Comparison of ENCODE assay signal across 19 mouse cellular contexts in genomic region chr5:151705226-151705625, GRCm38 (mm10). TPM values are rescaled to one million over a fixed set of nuclear protein-coding genes. Genes with fewer than 3 reads are reported as not detected.
A peak's percentile ranks its signal among the peaks of the same experiment; 100 is the strongest.
DNase-seq lines count a peak whose midpoint lies in the region; TF ChIP-seq lines count a peak whose summit lies in the region.
"Had no signal": no experiment of that assay in that cellular context is flagged by ENCODE, and none has a peak within 500 bp of the region (broad histone marks: within the 10 kb centered on the region; RNA-seq: fewer than 3 reads in every experiment).

No protein-coding gene starts in this region.

- no peak overlapping the region for H3K27ac ChIP-seq in left cerebral cortex, adult 2 months
- H3K27ac ChIP-seq: embryonic facial prominence, embryonic 13.5 days; forebrain, embryonic 13.5 days; heart, embryonic 13.5 days; hindbrain, embryonic 15.5 days had no signal

- TF ChIP-seq CTCF in left cerebral cortex, adult 2 months (IDR thresholded peaks at IDR 0.05) = no peak

- DNase-seq in gastrocnemius, adult 18-20 months (ENCODE audit: low spot score) = peak; percentile 6
- no peak for DNase-seq in gastrocnemius, postnatal 4 days (ENCODE audit: low spot score in 2 of 2)
- DNase-seq in lung, postnatal 25 days (ENCODE audit: low spot score) = peak; percentile 1
- DNase-seq in lung, postnatal 4 days = no peak
- peak; percentile 42 for DNase-seq in fibroblast of lung, adult 2 months (ENCODE audit: low read depth)
- DNase-seq in layer of hippocampus, adult 18-20 months (ENCODE audit: low spot score in 2 of 2) = no peak
- DNase-seq in left cerebral cortex, adult 2 months (ENCODE audit: extremely low spot score in 1 of 2, low spot score in 2 of 2) = no peak
- DNase-seq: adrenal gland, adult 2 months; adrenal gland, postnatal 25 days; cerebellum, adult 18-20 months; cerebellum, adult 9-11 months; cerebellum, postnatal 36 days; gastrocnemius, postnatal 36 days; heart, adult 18-20 months; heart, postnatal 36 days had no signal

- no peak overlapping the region for H3K4me3 ChIP-seq in left cerebral cortex, adult 2 months
- H3K4me3 ChIP-seq: embryonic facial prominence, embryonic 13.5 days; forebrain, embryonic 13.5 days; heart, embryonic 13.5 days; hindbrain, embryonic 15.5 days had no signal

- intact Hi-C loops in left cerebral cortex, adult 2 months (cut with DNase I) = no loop called here

RNA-seq across cellular contexts. Expression of gene Rfc3, which starts 54.2 kb away (rescaled TPM):
- 1 to 10 TPM; 3.3 to 4.1 TPM for total RNA-seq in gastrocnemius, adult 18-20 months (2021)
- total RNA-seq in gastrocnemius, postnatal 4 days (2021) = 10 to 100 TPM; 18.4 to 27.2 TPM
- total RNA-seq in layer of hippocampus, adult 18-20 months (2021) = 10 to 100 TPM in 1 of 2 experiments, 1 to 10 TPM in 1; 7.1 to 10.2 TPM
- 10 to 100 TPM in 1 of 2 experiments, 1 to 10 TPM in 1; 9.8 to 11.4 TPM for total RNA-seq in left cerebral cortex, adult 2 months (2021)

Comparison
In these comparisons a context has a peak if more than half of its experiments do, and no peak if none do; other contexts are left out.
1. DNase-seq: peak in gastrocnemius, adult 18-20 months (single experiment), lung, postnatal 25 days (single experiment) and fibroblast of lung, adult 2 months (single experiment); none in gastrocnemius, postnatal 4 days (0 of 2), lung, postnatal 4 days (0 of 2), layer of hippocampus, adult 18-20 months (0 of 2) and left cerebral cortex, adult 2 months (0 of 2).